Mouse (Mus musculus) olfactory bulb, adult 2 months (tissue): ENCODE results near the gene Kit. TPM values are rescaled to one million over a fixed set of nuclear protein-coding genes. Genes with fewer than 3 reads are reported as not detected.

Source experiments
- H3K27ac ChIP-seq: fragments of 200-500 bp; 2 replicates; pipeline ENCODE4 v1.5.1; 2012; ENCODE audit warnings: low read depth, low read length; ENCODE audit not compliant: insufficient read depth
- H3K4me1 ChIP-seq: fragments of 200-500 bp; 2 replicates; pipeline ENCODE4 v1.6.1; 2012; ENCODE audit warnings: low read length; ENCODE audit not compliant: control insufficient read depth, insufficient read depth
- H3K4me3 ChIP-seq: fragments of 200-500 bp; 2 replicates; pipeline ENCODE4 v1.5.1; 2012; ENCODE audit warnings: mild to moderate bottlenecking, low read depth, low read length, moderate library complexity; ENCODE audit not compliant: insufficient read depth
- CTCF ChIP-seq: fragments of 200-500 bp; IDR thresholded peaks from 2 replicates; pipeline ENCODE4 v1.5.1; 2012; ENCODE audit warnings: low read depth, mild to moderate bottlenecking, low read length, moderate library complexity; ENCODE audit not compliant: insufficient read depth
- POLR2A ChIP-seq: fragments of 200-500 bp; IDR thresholded peaks from 2 replicates; pipeline ENCODE4 v1.6.1; 2012; ENCODE audit warnings: mild to moderate bottlenecking, low read depth, low read length, moderate library complexity; ENCODE audit not compliant: insufficient read depth
- WGBS: fragments of 180-500 bp; shearing (Covaris S2); methylation state at CpG from one replicate; pipeline ENCODE4 v1.1.7; 2018; 5-methylcytosine and 5-hydroxymethylcytosine counted together
- polyA plus RNA-seq: library from polyadenylated mRNA; stranded (reverse); fragments of >200 nt; gene quantifications from 2 replicates; pipeline ENCODE4 v1.2.4, GENCODE M21; 2012; ENCODE audit warnings: low replicate concordance; ENCODE audit not compliant: missing spikeins, insufficient read depth, insufficient read length

Kit gene
- not detected in 2 replicates for polyA plus RNA-seq

- no peak within 1 kb of the TSS for H3K27ac ChIP-seq
- H3K4me3 ChIP-seq = peak within 1 kb of the TSS; percentile 33
- no peak for TF ChIP-seq POLR2A
- TF ChIP-seq CTCF = no peak
- H3K4me1 ChIP-seq = peaks cover 18% of the 10 kb centered on the region
- WGBS = under 1% methylated on average over 65 of the region's 65 CpGs
Observed at GRCm38 (mm10) chr5:75574852-75575566, at the start of gene Kit. Gene Kit, plus strand, starts transcription at chr5:75574916.

GRCm38 (mm10) chr5:75536156-75536555 lies 38.6 kb upstream of the Kit start:
- WGBS = 92% methylated on average over 3 of the region's 3 CpGs
- TF ChIP-seq CTCF (no peak), POLR2A (no peak)
- Histone ChIP-seq H3K27ac (no peak overlapping the region), H3K4me1 (no peaks in the 10 kb centered on the region), H3K4me3 (no peak overlapping the region)

- no peak for TF ChIP-seq CTCF
- TF ChIP-seq POLR2A = no peak
- H3K4me1 ChIP-seq = no peaks in the 10 kb centered on the region
- no peak overlapping the region for H3K27ac ChIP-seq
- WGBS = 60% methylated on average over 4 of the region's 4 CpGs
- no peak overlapping the region for H3K4me3 ChIP-seq
Observed at GRCm38 (mm10) chr5:75537717-75538116, 37.0 kb upstream of the Kit start.

GRCm38 (mm10) chr5:75538458-75538857 lies 36.3 kb upstream of the Kit start:
- WGBS = 41% methylated on average over 4 of the region's 4 CpGs
- no peaks in the 10 kb centered on the region for H3K4me1 ChIP-seq
- H3K27ac ChIP-seq = no peak overlapping the region
- TF ChIP-seq POLR2A (no peak), CTCF (no peak)
- no peak overlapping the region for H3K4me3 ChIP-seq

- no peak overlapping the region for H3K4me3 ChIP-seq
- TF ChIP-seq POLR2A (no peak), CTCF (no peak)
- H3K27ac ChIP-seq = no peak overlapping the region
- H3K4me1 ChIP-seq = no peaks in the 10 kb centered on the region
- WGBS = 62% methylated on average over 6 of the region's 6 CpGs
Observed at GRCm38 (mm10) chr5:75539098-75539497, 35.6 kb upstream of the Kit start.

GRCm38 (mm10) chr5:75543757-75544156 lies 31.0 kb upstream of the Kit start:
- H3K27ac ChIP-seq = no peak overlapping the region
- TF ChIP-seq POLR2A (no peak), CTCF (no peak)
- WGBS = 87% methylated on average over 3 of the region's 3 CpGs
- no peak overlapping the region for H3K4me3 ChIP-seq
- H3K4me1 ChIP-seq = no peaks in the 10 kb centered on the region

- TF ChIP-seq CTCF (no peak), POLR2A (no peak)
- 91% methylated on average over 14 of the region's 14 CpGs for WGBS
- H3K4me3 ChIP-seq = no peak overlapping the region
- no peak overlapping the region for H3K27ac ChIP-seq
- no peaks in the 10 kb centered on the region for H3K4me1 ChIP-seq
Observed at GRCm38 (mm10) chr5:75544472-75545264, 30.0 kb upstream of the Kit start.

GRCm38 (mm10) chr5:75545265-75545643 lies 29.5 kb upstream of the Kit start:
- TF ChIP-seq POLR2A (no peak), CTCF (no peak)
- Histone ChIP-seq H3K4me1 (no peaks in the 10 kb centered on the region), H3K27ac (no peak overlapping the region), H3K4me3 (no peak overlapping the region)
- WGBS = 95% methylated on average over 4 of the region's 4 CpGs

- no peak for TF ChIP-seq POLR2A
- TF ChIP-seq CTCF = no peak
- H3K4me3 ChIP-seq = no peak overlapping the region
- WGBS = 92% methylated on average over 3 of the region's 3 CpGs
- no peak overlapping the region for H3K27ac ChIP-seq
- H3K4me1 ChIP-seq = 0 out of 2 replicates have a peak, but pooled peaks cover 2% of the 10 kb centered on the region
Observed at GRCm38 (mm10) chr5:75553021-75553420, 21.7 kb upstream of the Kit start.
